In the genomic region with DNA sequence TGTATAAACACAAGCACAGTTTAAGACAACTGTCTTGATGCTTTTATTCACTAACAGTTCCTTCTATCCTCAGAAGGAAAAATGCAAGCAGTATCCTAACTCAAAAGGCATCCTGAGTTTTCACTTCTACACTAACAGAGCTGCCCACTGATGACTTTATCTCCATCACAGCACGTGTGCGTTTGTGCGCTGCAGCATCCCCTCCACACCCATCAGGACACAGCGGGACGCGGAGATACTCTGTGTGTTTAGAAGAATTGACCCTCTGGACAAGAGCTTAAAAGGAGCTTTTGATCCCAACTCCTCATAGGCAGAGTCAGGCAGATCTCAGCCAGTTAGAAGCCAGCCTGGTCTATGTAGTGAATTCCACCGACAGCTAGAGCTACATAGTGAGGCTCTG, we compare ENCODE assay signal across 13 mouse cellular contexts. TPM values are rescaled to one million over a fixed set of nuclear protein-coding genes. Genes with fewer than 3 reads are reported as not detected.
DNase-seq lines count a peak whose midpoint lies in the region; ATAC-seq and TF ChIP-seq lines count a peak whose summit lies in the region.
"Had no signal": no experiment of that assay in that cellular context is flagged by ENCODE, and none has a peak within 500 bp of the region (broad histone marks: within the 10 kb centered on the region; RNA-seq: fewer than 3 reads in every experiment).

No protein-coding gene starts in this region.

- 67% methylated on average over 7 of the region's 7 CpGs for WGBS in hindbrain, embryonic 10.5 days
- WGBS in hindbrain, embryonic 11.5 days = 80% methylated on average over 7 of the region's 7 CpGs
- 74% methylated on average over 7 of the region's 7 CpGs for WGBS in embryonic facial prominence, embryonic 14.5 days
- WGBS in limb, embryonic 14.5 days = 87% methylated on average over 7 of the region's 7 CpGs
- 48% methylated on average over 7 of the region's 7 CpGs for WGBS in midbrain, postnatal 0 days
- 78% methylated on average over 7 of the region's 7 CpGs for WGBS in lung, adult 2 months

- 0 out of 2 replicates have a peak, but pooled peaks cover 3% of the 10 kb centered on the region for H3K36me3 ChIP-seq in hindbrain, embryonic 10.5 days
- H3K36me3 ChIP-seq in hindbrain, embryonic 11.5 days (ENCODE audit: control insufficient read depth, insufficient read depth, low read length) = no peaks in the 10 kb centered on the region
- no peaks in the 10 kb centered on the region for H3K36me3 ChIP-seq in embryonic facial prominence, embryonic 14.5 days (ENCODE audit: control insufficient read depth, insufficient read depth, low read length)
- no peaks in the 10 kb centered on the region for H3K36me3 ChIP-seq in limb, embryonic 14.5 days (ENCODE audit: control insufficient read depth, insufficient read depth, low read length)
- no peaks in the 10 kb centered on the region for H3K36me3 ChIP-seq in midbrain, postnatal 0 days (ENCODE audit: insufficient read depth, low read length)

- 0 out of 2 replicates have a peak, but pooled peaks cover 2% of the 10 kb centered on the region for H3K9me3 ChIP-seq in hindbrain, embryonic 10.5 days
- H3K9me3 ChIP-seq in hindbrain, embryonic 11.5 days (ENCODE audit: control insufficient read depth, low read length) = no peaks in the 10 kb centered on the region
- no peaks in the 10 kb centered on the region for H3K9me3 ChIP-seq in embryonic facial prominence, embryonic 14.5 days (ENCODE audit: control insufficient read depth, low read length)
- H3K9me3 ChIP-seq in limb, embryonic 14.5 days (ENCODE audit: control insufficient read depth, low read length) = no peaks in the 10 kb centered on the region
- no peaks in the 10 kb centered on the region for H3K9me3 ChIP-seq in midbrain, postnatal 0 days (ENCODE audit: low read length)

- H3K4me2 ChIP-seq in hindbrain, embryonic 11.5 days (replicated peaks; ENCODE audit: low read depth, low read length) = no peak overlapping the region
- H3K4me2 ChIP-seq in embryonic facial prominence, embryonic 14.5 days (ENCODE audit: low read depth, low read length) = peak overlapping the region; percentile 91; the same call in 1 of the 2 replicates
- H3K4me2 ChIP-seq in limb, embryonic 14.5 days (replicated peaks; ENCODE audit: low read depth, low read length, severe bottlenecking) = no peak overlapping the region
- H3K4me2 ChIP-seq in midbrain, postnatal 0 days (ENCODE audit: low read depth, low read length, poor library complexity, severe bottlenecking) = peak overlapping the region; percentile 27

- DNase-seq in hindbrain, embryonic 10.5 days (ENCODE audit: low spot score) = no peak
- DNase-seq in hindbrain, embryonic 11.5 days (ENCODE audit: low spot score) = no peak
- DNase-seq in embryonic facial prominence, embryonic 14.5 days (ENCODE audit: low spot score) = no peak
- DNase-seq in limb, embryonic 14.5 days (ENCODE audit: low spot score) = no peak
- no peak for DNase-seq in midbrain, postnatal 0 days (ENCODE audit: low spot score)
- no peak for DNase-seq in urinary bladder, postnatal 36 days (ENCODE audit: low spot score in 2 of 2)
- DNase-seq in yolk sac, embryonic 10.5 days (ENCODE audit: low spot score) = no peak
- no peak for DNase-seq in lung, adult 2 months
- DNase-seq: cerebellum, postnatal 14 days; heart, postnatal 4 days; thymus, postnatal 25 days had no signal

- H3K27me3 ChIP-seq in hindbrain, embryonic 10.5 days (ENCODE audit: insufficient read depth, poor library complexity, severe bottlenecking) = no peaks in the 10 kb centered on the region
- H3K27me3 ChIP-seq in hindbrain, embryonic 11.5 days (ENCODE audit: control insufficient read depth, insufficient read depth, low read length) = no peaks in the 10 kb centered on the region
- H3K27me3 ChIP-seq in embryonic facial prominence, embryonic 14.5 days (replicated peaks; ENCODE audit: control insufficient read depth, insufficient read depth, low read length) = no peaks in the 10 kb centered on the region
- no peaks in the 10 kb centered on the region for H3K27me3 ChIP-seq in limb, embryonic 14.5 days (ENCODE audit: control insufficient read depth, insufficient read depth, low read length)
- no peaks in the 10 kb centered on the region for H3K27me3 ChIP-seq in midbrain, postnatal 0 days (ENCODE audit: insufficient read depth, low read length)

- no peak overlapping the region for H3K27ac ChIP-seq in hindbrain, embryonic 10.5 days
- H3K27ac ChIP-seq in hindbrain, embryonic 11.5 days (ENCODE audit: low read depth, low read length) = no peak overlapping the region
- H3K27ac ChIP-seq in embryonic facial prominence, embryonic 14.5 days (replicated peaks; ENCODE audit: low read depth, low read length) = no peak overlapping the region
- H3K27ac ChIP-seq in limb, embryonic 14.5 days (replicated peaks; ENCODE audit: low read depth, low read length) = no peak overlapping the region
- H3K27ac ChIP-seq in midbrain, postnatal 0 days (ENCODE audit: low read depth, low read length) = no peak overlapping the region
- H3K27ac ChIP-seq: kidney, postnatal 0 days had no signal

- TF ChIP-seq POLR2A in limb, embryonic 14.5 days (IDR thresholded peaks at IDR 0.05; ENCODE audit: borderline replicate concordance, extremely low read depth, insufficient read depth, insufficient read length) = no peak
- no peak for TF ChIP-seq POLR2A in lung, adult 2 months (IDR thresholded peaks at IDR 0.05; ENCODE audit: borderline replicate concordance, extremely low read depth, low read depth, low read length)

- H3K9ac ChIP-seq in hindbrain, embryonic 11.5 days (ENCODE audit: low read depth, low read length) = no peak overlapping the region
- H3K9ac ChIP-seq in embryonic facial prominence, embryonic 14.5 days (ENCODE audit: low read depth, low read length) = no peak overlapping the region
- no peak overlapping the region for H3K9ac ChIP-seq in limb, embryonic 14.5 days (ENCODE audit: low read depth, low read length, severe bottlenecking)
- no peak overlapping the region for H3K9ac ChIP-seq in midbrain, postnatal 0 days (replicated peaks; ENCODE audit: low read length, poor library complexity, severe bottlenecking)

- TF ChIP-seq CTCF in midbrain, postnatal 0 days (IDR thresholded peaks at IDR 0.05) = no peak
- TF ChIP-seq CTCF in lung, adult 2 months (IDR thresholded peaks at IDR 0.05; ENCODE audit: insufficient read depth, low read length) = no peak

- peaks cover 32% of the 10 kb centered on the region for H3K4me1 ChIP-seq in hindbrain, embryonic 10.5 days (replicated peaks)
- H3K4me1 ChIP-seq in hindbrain, embryonic 11.5 days (replicated peaks; ENCODE audit: control insufficient read depth, insufficient read depth, low read length) = no peaks in the 10 kb centered on the region
- H3K4me1 ChIP-seq in embryonic facial prominence, embryonic 14.5 days (ENCODE audit: control insufficient read depth, insufficient read depth, low read length) = no peaks in the 10 kb centered on the region
- H3K4me1 ChIP-seq in limb, embryonic 14.5 days (ENCODE audit: control insufficient read depth, insufficient read depth, low read length) = peaks cover 9% of the 10 kb centered on the region
- peaks cover 3% of the 10 kb centered on the region; the same call in 1 of the 2 replicates for H3K4me1 ChIP-seq in midbrain, postnatal 0 days (ENCODE audit: insufficient read depth, low read length)
- H3K4me1 ChIP-seq in lung, adult 2 months (ENCODE audit: control insufficient read depth, insufficient read depth, low read length) = peaks cover 4% of the 10 kb centered on the region; the same call in 1 of the 2 replicates

- H3K4me3 ChIP-seq in hindbrain, embryonic 10.5 days = peak overlapping the region; percentile 91; the same call in 1 of the 2 replicates
- no peak overlapping the region for H3K4me3 ChIP-seq in hindbrain, embryonic 11.5 days (ENCODE audit: low read depth, low read length)
- H3K4me3 ChIP-seq in embryonic facial prominence, embryonic 14.5 days (ENCODE audit: low read depth, low read length) = no peak overlapping the region
- H3K4me3 ChIP-seq in limb, embryonic 14.5 days (replicated peaks; ENCODE audit: low read length) = 0 out of 2 replicates have a peak overlapping the region, but pooled peaks have one; percentile 8
- H3K4me3 ChIP-seq in midbrain, postnatal 0 days (ENCODE audit: low read depth, low read length) = 0 out of 2 replicates have a peak overlapping the region, but pooled peaks have one; percentile 3
- H3K4me3 ChIP-seq in lung, adult 2 months (replicated peaks; ENCODE audit: extremely low read depth, low read depth, low read length) = no peak overlapping the region

- no peak for ATAC-seq in hindbrain, embryonic 11.5 days (ENCODE audit: low FRiP score)
- ATAC-seq in embryonic facial prominence, embryonic 14.5 days (ENCODE audit: low read depth) = no peak
- no peak for ATAC-seq in limb, embryonic 14.5 days (ENCODE audit: low FRiP score, low read depth)
- no peak for ATAC-seq in midbrain, postnatal 0 days (ENCODE audit: low FRiP score)
- ATAC-seq: Patski had no signal

RNA-seq across cellular contexts. Expression of a gene that starts 2.0 kb away (rescaled TPM):
- polyA plus RNA-seq in hindbrain, embryonic 10.5 days (2016; fragmentation: Nextera tagmentation; extraction: Ambion mirVana) = 80.4 and 85.0 TPM in 2 replicates
- polyA plus RNA-seq in hindbrain, embryonic 11.5 days (2014; fragmentation: Nextera tagmentation; extraction: Ambion mirVana) = 85.5 and 103 TPM in 2 replicates
- 69.6 and 79.1 TPM in 2 replicates for polyA plus RNA-seq in embryonic facial prominence, embryonic 14.5 days (2014; fragmentation: Nextera tagmentation; extraction: Ambion mirVana)
- polyA plus RNA-seq in limb, embryonic 14.5 days (2012; rRNA removed) = 20.9 and 33.6 TPM in 2 replicates
- polyA plus RNA-seq in limb, embryonic 14.5 days (2014; fragmentation: Nextera tagmentation; extraction: Ambion mirVana) = 63.7 and 73.8 TPM in 2 replicates
- total RNA-seq in midbrain, postnatal 0 days (2014; rRNA removed) = 68.8 and 87.0 TPM in 2 replicates
- 58.2 and 70.4 TPM in 2 replicates for polyA plus RNA-seq in midbrain, postnatal 0 days (2015; fragmentation: Nextera tagmentation; extraction: Ambion mirVana)
- 6.3 and 7.0 TPM in 2 replicates for polyA plus RNA-seq in lung, adult 2 months (2012; rRNA removed)

Comparison
In these comparisons a context has a peak if more than half of its experiments do, and no peak if none do; other contexts are left out.
1. H3K4me3 ChIP-seq: peak in hindbrain, embryonic 10.5 days (single experiment), limb, embryonic 14.5 days (single experiment) and midbrain, postnatal 0 days (single experiment); none in hindbrain, embryonic 11.5 days (single experiment), embryonic facial prominence, embryonic 14.5 days (single experiment) and lung, adult 2 months (single experiment).
2. H3K4me2 ChIP-seq: peak in embryonic facial prominence, embryonic 14.5 days (single experiment) and midbrain, postnatal 0 days (single experiment); none in hindbrain, embryonic 11.5 days (single experiment) and limb, embryonic 14.5 days (single experiment).